Mouse (Mus musculus) kidney, adult 18-20 months (tissue): ENCODE data around the gene Snip1.

Source experiments
- DNase-seq: peaks from one replicate; pipeline ENCODE4 v3.0.0; 2021

Snip1 gene

DNA sequence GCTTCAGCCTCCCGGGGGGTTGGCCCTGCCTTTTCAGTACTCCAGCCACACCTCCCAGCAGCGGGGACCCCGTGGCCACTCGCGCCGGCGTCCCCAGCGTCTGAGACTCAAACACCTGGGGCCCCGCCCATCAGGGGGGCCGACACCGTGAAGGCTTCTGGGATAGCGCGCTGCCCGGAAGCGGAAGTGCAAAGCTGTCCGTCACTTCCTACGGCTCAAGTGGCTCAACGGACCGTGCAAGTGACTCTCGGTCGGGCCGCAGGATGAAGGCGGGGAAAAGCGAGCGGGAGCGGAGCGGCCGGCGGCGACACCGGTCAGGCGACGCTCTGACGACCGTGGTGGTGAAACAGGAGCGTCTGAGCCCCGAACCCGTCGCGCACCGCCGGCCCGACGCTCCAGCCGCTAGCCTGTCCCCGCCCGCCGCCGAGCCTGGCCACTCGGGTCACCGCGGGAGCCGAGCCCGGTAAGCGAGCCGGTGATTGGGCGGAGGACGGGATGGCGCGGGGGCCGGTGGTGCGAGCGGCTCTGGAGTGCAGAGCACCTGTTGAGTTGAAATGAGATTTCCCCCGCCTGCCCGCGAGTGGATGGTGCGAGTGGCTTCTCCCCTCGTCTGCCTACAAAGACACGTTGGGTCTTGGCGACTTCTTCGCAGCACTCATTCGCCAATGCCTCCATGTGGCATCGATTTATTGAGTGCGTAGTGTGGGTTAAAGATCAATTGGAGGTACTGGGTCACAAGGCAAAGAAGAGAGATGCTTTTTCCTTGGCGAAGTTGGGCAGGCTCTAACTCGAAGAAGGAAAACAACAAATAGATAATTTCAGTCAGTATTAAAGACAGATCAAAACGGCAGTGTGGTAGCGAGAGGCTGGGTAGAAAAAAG, at the start of gene Snip1:
TSS of gene Snip1 (plus strand) at position 183 of the 881 bp plus-strand sequence.
- peak; percentile 96 for DNase-seq

DNA sequence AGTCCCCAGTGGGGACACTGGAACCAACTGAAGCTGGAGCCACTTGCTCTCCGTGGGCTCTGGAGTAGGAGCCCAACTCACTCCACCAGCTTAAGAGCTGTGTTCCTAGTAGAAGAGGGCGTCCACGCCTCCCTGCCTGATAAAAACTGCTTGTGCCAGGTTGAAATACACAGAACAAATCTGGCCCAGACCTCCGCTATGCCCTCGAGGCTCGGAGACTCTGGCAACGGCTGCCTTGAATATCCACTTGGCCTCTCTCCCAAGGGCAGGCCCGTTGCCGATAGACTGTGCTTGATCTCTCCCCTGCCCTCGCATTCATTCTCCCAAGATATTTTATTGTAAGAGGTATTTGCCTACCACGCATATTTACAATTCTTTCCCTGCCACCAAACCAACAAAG, 49.0 kb upstream of the Snip1 start:
- no peak for DNase-seq

- no peak for DNase-seq
These were observed 45.5 kb upstream of the Snip1 start for GRCm38 (mm10) chr4:125020780-125021538.

- DNase-seq = peak; percentile 96
These were observed 36.4 kb upstream of the Snip1 start for GRCm38 (mm10) chr4:125029891-125030614.

GRCm38 (mm10) chr4:125034341-125034740, 32.1 kb upstream of the Snip1 start:
- no peak for DNase-seq

DNA sequence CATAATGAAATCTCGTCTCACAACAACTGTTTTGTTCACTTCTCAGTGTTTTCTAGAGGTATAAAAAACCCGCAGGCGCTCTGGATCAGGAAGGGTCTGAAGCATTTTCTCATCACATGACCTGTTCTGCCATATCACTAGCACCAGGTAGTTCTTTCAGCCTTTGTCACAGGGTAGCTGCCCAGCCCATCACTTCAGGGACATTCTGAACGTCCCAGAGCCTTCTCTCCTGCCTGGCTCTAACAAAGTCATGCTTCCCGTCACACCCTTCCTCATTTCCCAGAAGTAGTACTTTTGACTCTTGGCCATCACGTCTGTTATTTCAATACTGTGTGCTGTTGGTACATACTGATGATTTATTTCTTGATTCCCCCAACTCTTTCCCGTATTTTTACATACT, 22.0 kb upstream of the Snip1 start:
- no peak for DNase-seq

DNA sequence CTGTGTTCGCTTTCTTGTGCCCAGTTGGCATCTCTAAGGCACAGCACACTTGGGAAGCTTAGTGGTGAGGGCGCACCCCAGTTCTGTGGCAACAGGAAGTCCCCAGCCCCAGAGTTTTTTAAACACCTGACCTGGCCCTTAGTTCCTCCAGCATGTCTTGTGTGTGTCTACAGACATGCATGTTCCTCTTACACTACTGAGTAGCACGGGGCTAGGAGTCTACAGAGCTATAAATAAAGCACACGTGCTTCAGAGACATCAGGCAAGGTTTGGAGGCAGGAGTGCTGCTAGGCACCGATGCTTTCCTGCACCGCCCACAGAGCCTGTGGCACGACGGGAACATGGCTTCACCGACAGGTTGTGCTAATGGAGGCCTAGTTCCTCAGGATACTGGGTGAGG, 11.1 kb upstream of the Snip1 start:
- DNase-seq = no peak

DNA sequence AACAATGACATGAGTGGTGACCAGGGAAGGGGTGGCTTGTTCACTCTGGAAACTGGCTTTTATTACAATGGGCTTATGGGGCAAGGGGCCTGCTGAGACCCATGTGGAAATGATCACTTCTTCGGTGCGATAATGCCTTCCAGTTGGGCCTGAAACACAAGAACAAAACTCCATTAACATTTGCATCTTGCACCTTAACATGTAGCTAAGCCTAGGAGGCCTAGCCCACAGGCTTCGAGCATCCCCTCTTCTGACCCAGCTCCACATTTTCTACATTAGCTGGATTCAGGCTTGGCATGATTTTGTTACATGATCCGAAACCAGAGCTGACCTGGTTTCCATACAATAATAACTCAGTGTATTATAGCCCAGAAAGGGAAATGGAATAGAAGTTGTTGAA, 10.0 kb upstream of the Snip1 start:
- DNase-seq = no peak

DNA sequence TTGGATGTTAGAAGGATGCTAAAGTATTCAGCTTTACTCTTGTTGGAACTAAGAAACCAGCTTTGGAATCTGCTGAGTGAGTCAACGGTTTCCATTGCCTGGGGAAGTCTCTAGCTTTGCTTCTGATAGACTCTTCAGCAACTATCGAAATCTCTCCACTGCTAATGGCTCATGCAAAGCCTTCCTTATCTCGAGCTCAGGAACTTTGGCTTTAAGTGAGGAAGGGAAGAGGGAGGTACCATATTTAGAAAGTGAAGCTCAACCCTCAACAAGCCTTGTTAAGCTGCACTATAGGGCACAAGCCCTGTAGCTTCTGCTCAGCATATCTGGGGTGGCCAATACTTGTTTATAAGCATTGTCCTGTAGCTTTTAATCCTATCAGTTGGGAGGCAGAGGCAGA, 9.2 kb upstream of the Snip1 start:
- DNase-seq = no peak

- DNase-seq = no peak
These were observed 8.4 kb upstream of the Snip1 start for GRCm38 (mm10) chr4:125058033-125058432.

DNA sequence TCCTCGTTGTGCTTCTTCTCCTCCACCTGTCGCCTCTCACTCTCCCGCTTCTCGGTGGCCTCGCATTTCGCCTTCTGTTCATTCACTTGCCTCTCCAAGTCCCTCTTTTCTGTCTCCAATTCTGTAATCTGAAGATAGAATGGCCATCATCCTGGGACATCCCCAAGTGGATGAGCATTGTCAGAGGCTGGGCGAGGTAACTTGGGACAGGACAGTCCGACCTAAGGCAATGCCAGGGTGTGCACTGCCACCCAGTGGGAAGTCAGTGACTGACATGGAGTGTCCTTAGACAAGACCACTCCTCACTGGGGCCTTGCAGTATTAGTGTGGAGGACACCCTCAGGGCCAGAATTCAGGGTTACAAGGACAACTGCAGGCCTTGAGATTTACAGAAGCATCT, 7.4 kb upstream of the Snip1 start:
- DNase-seq = peak; percentile 51

DNA sequence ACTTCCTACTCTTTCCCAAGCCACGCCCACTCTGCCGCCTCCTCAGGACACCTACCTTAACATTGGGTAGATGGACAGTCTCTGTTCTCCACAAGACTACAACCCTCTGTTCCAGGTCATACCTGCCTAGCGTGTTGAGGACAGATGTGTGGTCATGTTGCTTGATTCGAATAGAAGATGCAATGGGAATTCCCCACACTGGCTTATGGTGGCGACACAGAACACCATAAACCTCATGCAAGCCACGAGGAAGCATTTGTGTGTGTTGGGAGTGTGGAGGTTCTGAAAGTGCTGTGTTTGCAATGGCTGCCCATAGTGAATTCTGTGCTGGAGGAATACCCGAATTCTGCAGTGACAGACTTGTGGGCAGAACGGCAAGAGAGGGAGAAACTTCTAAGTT, 2.6 kb upstream of the Snip1 start:
- DNase-seq = no peak

DNA sequence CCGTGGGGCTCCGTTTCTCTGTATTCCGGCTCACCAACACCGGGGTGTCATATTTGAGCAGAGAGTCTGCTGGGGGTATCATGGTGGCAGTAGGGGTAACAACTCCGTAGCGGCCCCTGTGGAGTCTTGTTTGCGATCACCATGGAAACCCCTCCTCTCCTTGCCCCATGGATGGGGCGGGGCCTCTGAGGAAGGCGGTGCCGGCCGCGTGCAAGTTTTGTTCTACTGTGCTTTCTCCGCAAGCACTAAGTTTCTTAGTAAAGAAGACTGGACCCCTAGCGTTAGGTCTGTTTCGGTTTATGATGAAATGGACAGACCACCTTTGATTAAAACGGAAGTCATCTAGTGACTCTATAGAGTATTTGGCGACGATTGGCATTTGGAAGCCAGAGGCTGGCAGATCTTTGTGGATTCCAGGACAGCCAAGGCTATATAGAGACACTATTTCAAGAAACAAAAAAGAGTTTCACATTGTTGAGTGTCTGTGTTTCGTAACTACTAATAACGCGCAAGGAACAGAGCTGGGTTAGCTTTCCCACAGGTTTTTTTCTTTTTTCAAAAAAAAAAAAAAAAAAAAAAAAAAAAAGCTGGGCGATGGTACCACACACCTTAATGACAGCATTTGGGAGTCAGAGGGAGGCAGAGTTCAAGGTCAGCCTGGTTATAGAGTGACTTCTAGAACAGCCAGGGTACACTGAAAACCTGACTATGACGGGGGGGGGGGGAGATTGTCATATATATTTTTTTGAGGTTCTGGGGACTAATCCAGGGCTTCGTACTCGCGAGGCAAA, 760 bp upstream of the Snip1 start, which contains the start of gene Dnali1:
TSS of gene Dnali1 (minus strand) at position 187 of the 791 bp plus-strand sequence.
- peak; percentile 76 for DNase-seq

DNA sequence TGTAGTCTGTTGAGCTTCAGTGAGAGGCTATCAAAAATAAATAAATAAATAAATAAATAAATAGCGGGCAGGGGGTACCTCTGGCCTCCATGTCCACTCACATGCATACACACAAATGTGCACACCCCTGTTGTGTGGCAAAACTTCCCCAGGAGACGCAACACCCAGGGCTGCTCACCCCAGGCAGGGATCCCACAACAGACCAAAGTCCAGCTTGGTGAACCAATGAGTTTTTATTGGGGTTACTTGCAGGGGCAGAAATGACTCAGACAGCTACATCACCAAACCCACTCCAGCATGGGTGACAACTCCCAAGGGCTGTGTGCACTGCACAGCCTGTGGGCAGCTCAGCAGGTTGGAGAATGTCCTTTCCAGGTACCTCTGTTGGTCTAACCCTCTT, 11.2 kb downstream of the Snip1 start:
- DNase-seq = no peak

DNA sequence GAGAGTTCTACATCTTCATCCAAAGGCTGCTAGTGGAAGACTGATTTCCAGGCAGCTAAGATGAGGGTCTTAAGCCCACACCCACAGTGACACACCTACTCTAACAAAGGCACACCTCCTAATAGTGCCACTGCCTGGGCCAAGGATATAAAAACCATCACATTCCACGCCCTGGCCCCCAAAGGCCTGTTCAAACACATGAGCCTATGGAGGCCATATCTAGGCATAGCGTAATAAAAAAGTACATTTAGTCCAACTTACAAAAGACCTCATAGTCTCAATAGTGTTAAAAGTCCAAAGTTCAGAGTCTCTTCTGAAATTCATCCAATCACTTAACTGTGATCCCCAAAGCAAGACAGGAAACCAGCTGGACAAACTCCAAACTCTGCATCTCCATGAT, 12.2 kb downstream of the Snip1 start:
- no peak for DNase-seq

GRCm38 (mm10) chr4:125084403-125085345, 18.2 kb downstream of the Snip1 start, which contains the start of gene Meaf6:
Gene Meaf6, plus strand, starts transcription at chr4:125085134.
- peak; percentile 95 for DNase-seq

DNA sequence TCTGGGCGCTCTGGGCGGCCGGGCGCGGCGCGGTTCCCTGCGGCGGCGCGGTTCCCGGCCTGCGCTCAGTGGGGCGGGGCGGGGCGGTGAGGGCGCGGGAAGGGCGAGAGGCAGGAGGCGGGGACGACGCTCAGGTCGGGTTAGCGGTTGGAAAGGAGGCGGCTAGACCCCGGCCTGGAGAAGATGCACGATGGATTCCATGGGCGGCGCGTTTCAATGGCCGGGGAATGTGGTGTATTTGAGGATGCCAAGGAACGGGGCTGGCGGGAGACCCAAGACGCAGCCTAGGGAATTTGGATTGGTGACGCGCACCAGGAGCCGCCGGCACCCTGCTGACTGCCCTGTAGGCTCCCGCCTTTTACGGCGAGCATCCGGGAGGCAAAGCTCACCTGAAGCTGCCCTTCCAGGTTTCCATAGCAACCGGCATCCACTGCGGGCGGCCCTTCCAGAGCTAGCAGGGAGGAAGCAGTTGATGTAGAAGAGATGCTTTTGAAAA, 18.9 kb downstream of the Snip1 start:
- DNase-seq = no peak

- DNase-seq = no peak
These were observed 26.6 kb downstream of the Snip1 start for GRCm38 (mm10) chr4:125093031-125093430.

GRCm38 (mm10) chr4:125096066-125096465, 29.6 kb downstream of the Snip1 start:
- DNase-seq = no peak

- DNase-seq = no peak
These were observed 30.9 kb downstream of the Snip1 start for GRCm38 (mm10) chr4:125097412-125097811.

GRCm38 (mm10) chr4:125099458-125099857, 33.0 kb downstream of the Snip1 start:
- DNase-seq = peak; percentile 87
